Mouse (Mus musculus) spleen, adult 10 weeks (tissue): ENCODE data around the gene Trim46. TPM values are rescaled to one million over a fixed set of nuclear protein-coding genes. Genes with fewer than 3 reads are reported as not detected.

Experiments used
- polyA plus RNA-seq: library from polyadenylated mRNA; stranded (reverse); fragments of 350-450 nt; fragmentation: Illumina TruSeq; extraction: RNeasy Lipid Tissue Mini Kit (QIAGEN cat#74804); gene quantifications from one replicate; pipeline ENCODE4 v1.2.3, GENCODE M21; 2015; ENCODE audit warnings: low replicate concordance; ENCODE audit not compliant: insufficient read depth

The Trim46 gene
- polyA plus RNA-seq = 0.54 TPM

DNA sequence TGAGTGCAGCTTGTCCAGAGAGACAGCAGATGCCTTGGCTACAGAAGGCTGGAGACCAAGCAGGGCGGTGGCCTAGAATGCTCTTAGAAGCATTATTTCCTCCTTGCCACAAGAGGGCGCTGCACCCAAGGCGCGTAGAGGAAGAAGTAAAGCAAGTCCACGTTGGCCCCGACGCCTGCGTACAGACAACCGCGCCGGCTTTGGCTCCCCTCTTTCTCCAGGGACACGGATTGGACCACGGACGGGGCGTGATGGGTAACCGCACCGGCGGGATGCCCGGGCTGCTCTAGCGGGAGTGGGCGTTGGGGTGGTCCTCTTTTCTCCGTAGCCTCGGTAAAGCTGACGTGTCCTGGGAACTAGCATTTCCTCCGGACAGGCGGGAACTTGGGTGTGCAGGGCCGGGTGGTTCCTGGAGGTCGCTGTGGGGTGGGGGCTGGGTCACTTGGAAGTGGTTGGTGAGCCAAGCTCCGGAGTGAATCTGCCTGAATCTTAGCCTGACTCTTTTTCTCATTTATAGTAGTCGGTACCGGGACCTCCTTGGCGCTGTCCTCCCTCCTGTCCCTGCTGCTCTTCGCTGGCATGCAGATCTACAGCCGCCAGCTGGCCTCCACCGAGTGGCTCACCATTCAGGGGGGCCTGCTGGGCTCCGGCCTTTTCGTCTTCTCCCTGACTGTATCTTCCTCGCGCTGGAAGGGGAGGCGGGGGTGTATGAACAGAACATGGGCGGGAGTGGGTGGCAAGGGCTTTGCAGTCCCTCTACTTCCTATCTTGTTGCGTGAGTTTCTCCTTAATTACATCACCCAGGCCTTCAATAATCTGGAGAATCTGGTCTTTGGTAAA, at the start of gene Trim46:
Trim46 (minus strand) TSS at position 49 of the 840 bp plus-strand sequence.

DNA sequence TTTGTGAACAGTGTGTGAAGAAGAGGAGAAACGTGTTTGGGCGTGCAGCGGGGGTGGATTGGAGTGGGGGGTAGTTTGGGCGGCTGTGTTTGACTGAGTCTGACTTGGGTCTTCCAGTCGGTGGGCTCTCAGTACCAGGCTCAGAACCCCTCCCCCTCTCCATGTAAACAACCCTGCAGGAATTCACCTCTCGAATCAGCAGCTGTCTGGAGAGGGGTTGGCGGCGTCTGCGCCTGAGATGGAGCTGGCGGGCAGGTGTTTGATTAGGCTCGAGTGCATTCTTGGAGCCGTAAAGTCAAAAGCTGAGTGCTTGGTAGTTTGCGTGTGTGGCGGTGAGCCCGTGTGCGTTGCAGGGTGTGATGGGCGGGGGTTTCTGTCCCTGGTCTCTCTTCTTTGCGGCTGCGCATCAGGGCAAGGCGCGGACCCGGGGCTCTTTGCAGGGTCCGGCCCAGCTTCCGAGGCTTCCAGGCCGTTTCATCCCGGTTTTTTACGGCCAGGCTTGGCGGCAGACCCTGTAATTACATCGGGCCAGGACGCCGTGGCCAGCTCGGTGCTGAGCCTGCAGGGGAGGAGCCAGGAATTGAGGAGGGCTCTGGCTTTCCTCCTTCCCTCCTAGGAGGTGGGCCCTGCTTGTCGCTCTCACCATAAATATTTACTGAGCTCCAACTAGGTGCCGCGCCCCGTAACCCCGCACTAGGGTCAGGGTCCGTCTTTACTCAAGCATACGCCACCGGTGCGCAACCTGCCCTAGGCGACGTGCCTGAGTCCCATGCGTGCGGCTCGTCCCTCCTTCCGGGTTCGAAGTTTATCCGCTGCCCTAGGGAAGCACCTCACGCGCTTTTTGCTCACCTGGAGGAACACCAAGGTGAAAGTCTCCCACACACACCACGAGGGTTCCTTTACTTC, 34.8 kb upstream of the Trim46 start, which contains the start of gene Efna1:
Efna1 (minus strand) TSS at position 537 of the 906 bp plus-strand sequence.

GRCm38 (mm10) chr3:89270051-89270755, 24.1 kb upstream of the Trim46 start, which contains the start of gene Slc50a1:
TSS of gene Slc50a1 (minus strand) at chr3:89270570.

GRCm38 (mm10) chr3:89259076-89259475, 13.0 kb upstream of the Trim46 start, which contains the start of gene Dpm3:
TSS of gene Dpm3 (plus strand) at chr3:89259358.

GRCm38 (mm10) chr3:89245688-89246171, 379 bp downstream of the Trim46 start, which contains the start of gene Krtcap2:
TSS of gene Krtcap2 (plus strand) at chr3:89245966.

DNA sequence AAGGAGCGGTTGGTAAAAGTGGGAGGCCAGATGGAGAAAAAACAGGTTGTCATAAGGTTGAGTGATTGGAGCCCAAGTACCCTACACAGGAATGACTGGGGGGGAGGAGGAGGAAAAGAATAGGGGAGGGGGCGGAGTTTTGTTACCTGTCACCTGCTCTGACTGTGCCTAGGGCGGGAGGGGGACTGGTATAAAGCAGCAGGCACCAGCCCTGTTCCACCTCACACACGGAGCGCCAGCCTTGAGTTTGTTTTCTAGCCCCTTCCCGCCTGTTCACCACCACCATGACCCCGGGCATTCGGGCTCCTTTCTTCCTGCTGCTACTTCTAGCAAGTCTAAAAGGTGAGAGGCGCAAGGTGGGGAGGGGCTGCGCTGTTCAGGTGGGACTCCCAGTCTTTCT, 17.3 kb downstream of the Trim46 start, which contains the start of gene Muc1:
Muc1 (plus strand) TSS at position 222 of the 400 bp plus-strand sequence.

GRCm38 (mm10) chr3:89226900-89227299, 19.2 kb downstream of the Trim46 start, which contains the start of gene Mtx1:
TSS of gene Mtx1 (minus strand) at chr3:89227088.

GRCm38 (mm10) chr3:89214681-89215411, 31.3 kb downstream of the Trim46 start, which contains the start of gene Thbs3:
TSS of gene Thbs3 (plus strand) at chr3:89215180.

DNA sequence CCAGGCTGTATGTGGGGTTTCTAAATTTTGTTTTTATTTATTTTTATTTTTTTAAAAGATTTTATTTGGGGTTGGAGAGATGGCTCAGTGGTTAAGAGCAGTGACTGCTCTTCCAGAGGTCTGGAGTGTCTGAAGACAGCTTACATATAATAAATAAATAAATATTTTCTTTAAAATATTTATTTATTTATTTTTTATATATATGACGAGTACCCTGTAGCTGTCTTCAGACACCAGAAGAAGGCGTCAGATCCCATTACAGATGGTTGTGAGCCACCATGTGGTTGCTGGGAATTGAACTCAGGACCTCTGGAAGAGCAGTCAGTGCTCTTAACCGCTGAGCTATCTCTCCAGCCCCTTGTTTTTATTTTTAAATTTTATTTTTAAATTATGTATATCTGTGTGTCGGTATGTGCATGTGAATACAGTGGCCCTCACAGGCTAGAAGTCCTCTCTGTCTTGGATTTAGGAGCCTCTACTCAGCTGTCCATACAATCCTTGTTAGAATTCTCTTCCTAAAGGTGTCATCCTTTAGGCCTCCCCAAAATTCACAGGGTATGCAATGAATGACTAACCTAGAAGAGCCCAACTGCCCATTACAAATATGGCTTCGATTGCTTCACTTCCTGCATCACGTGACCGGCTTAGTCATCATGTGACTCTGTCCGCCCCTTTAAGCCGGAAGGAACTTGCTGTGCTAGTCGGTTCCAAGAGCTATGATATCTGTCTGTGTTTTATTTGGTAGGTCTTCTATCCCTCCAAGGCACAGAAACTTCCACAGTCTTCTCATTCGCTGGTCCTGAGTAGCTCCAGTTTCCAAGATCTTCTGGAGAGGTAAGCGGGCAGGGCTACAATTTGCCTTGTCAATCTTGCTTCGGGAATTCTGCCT, 43.6 kb downstream of the Trim46 start, which contains the start of gene Gba:
Gba (plus strand) TSS at position 676 of the 889 bp plus-strand sequence.

Other genes starting within 250 kb of the Trim46 start
- 22.4 TPM for gene Rusc1, start 153.0 kb downstream of the Trim46 start, polyA plus RNA-seq
- gene Gm43738, start 145.2 kb downstream of the Trim46 start, polyA plus RNA-seq = not detected
- 37.3 TPM for gene Fdps, start 144.3 kb downstream of the Trim46 start, polyA plus RNA-seq
- 1.8 TPM for gene Pklr, start 110.2 kb downstream of the Trim46 start, polyA plus RNA-seq
- 0.23 TPM for gene Hcn3, start 86.1 kb downstream of the Trim46 start, polyA plus RNA-seq
- 91.6 TPM for gene Clk2, start 81.5 kb downstream of the Trim46 start, polyA plus RNA-seq
- gene Scamp3, start 68.8 kb downstream of the Trim46 start, polyA plus RNA-seq = 49.7 TPM
- gene Fam189b, start 63.2 kb downstream of the Trim46 start, polyA plus RNA-seq = 19.3 TPM
- gene Gba, start 43.4 kb downstream of the Trim46 start, polyA plus RNA-seq = 71.7 TPM
- 2.9 TPM for gene Thbs3, start 31.1 kb downstream of the Trim46 start, polyA plus RNA-seq
- 58.4 TPM for gene Mtx1, start 19.2 kb downstream of the Trim46 start, polyA plus RNA-seq
- gene Muc1, start 17.3 kb downstream of the Trim46 start, polyA plus RNA-seq = 0.52 TPM
- 83.8 TPM for gene Krtcap2, start 343 bp downstream of the Trim46 start, polyA plus RNA-seq
- gene Dpm3, start 13.0 kb upstream of the Trim46 start, polyA plus RNA-seq = 3.5 TPM
- 93.1 TPM for gene Slc50a1, start 24.3 kb upstream of the Trim46 start, polyA plus RNA-seq
- gene Efna1, start 34.8 kb upstream of the Trim46 start, polyA plus RNA-seq = 3.6 TPM
- not detected for gene Efna3, start 76.7 kb upstream of the Trim46 start, polyA plus RNA-seq
- gene Efna4, start 91.7 kb upstream of the Trim46 start, polyA plus RNA-seq = not detected
- gene Adam15, start 103.7 kb upstream of the Trim46 start, polyA plus RNA-seq = 18.7 TPM
- gene Dcst2, start 115.7 kb upstream of the Trim46 start, polyA plus RNA-seq = 0.36 TPM
- 0.44 TPM for gene Dcst1, start 118.9 kb upstream of the Trim46 start, polyA plus RNA-seq
- 14.7 TPM for gene Zbtb7b, start 148.5 kb upstream of the Trim46 start, polyA plus RNA-seq
- 5.6 TPM for gene Lenep, start 156.5 kb upstream of the Trim46 start, polyA plus RNA-seq
- gene Flad1, start 165.6 kb upstream of the Trim46 start, polyA plus RNA-seq = 16.6 TPM
- 31.1 TPM for gene Cks1b, start 172.1 kb upstream of the Trim46 start, polyA plus RNA-seq
- gene Shc1, start 172.1 kb upstream of the Trim46 start, polyA plus RNA-seq = 56.3 TPM
- gene Pygo2, start 183.9 kb upstream of the Trim46 start, polyA plus RNA-seq = 34.0 TPM
- 51.6 TPM for gene Pbxip1, start 190.4 kb upstream of the Trim46 start, polyA plus RNA-seq
- gene Pmvk, start 208.2 kb upstream of the Trim46 start, polyA plus RNA-seq = 16.0 TPM